Mouse (Mus musculus) MEL-GATA-1-ER (cell line): ENCODE data around the gene Mpp6.

ENCODE experiments used
- DNase-seq: peaks from one replicate; pipeline ENCODE4 v3.0.0-alpha.2; 2012; ENCODE audit warnings: low read depth; ENCODE audit errors: extremely low read depth

Gene Mpp6

GRCm38 (mm10) chr6:50109757-50110378 is at the start of gene Mpp6:
Gene Mpp6 (plus strand): TSS chr6:50110241.
- DNase-seq, result peak; percentile 23

GRCm38 (mm10) chr6:50066172-50066571 is 43.9 kb upstream of the Mpp6 start:
- no peak for DNase-seq

GRCm38 (mm10) chr6:50068490-50068889 is 41.6 kb upstream of the Mpp6 start:
- DNase-seq, result no peak

GRCm38 (mm10) chr6:50075248-50075647 is 34.8 kb upstream of the Mpp6 start:
- no peak for DNase-seq

- no peak for DNase-seq
Measured at GRCm38 (mm10) chr6:50076473-50076872, 33.6 kb upstream of the Mpp6 start.

GRCm38 (mm10) chr6:50080431-50080830 is 29.6 kb upstream of the Mpp6 start:
- DNase-seq, result no peak

GRCm38 (mm10) chr6:50085206-50085605 is 24.8 kb upstream of the Mpp6 start:
- no peak for DNase-seq

- DNase-seq, result no peak
Measured at GRCm38 (mm10) chr6:50089333-50089732, 20.7 kb upstream of the Mpp6 start.

GRCm38 (mm10) chr6:50090221-50090620 is 19.8 kb upstream of the Mpp6 start:
- DNase-seq, result no peak

GRCm38 (mm10) chr6:50091462-50092154 is 18.4 kb upstream of the Mpp6 start:
- DNase-seq, result no peak

GRCm38 (mm10) chr6:50109201-50109756 is 762 bp upstream of the Mpp6 start:
- DNase-seq, result no peak

- peak; percentile 26 for DNase-seq
Measured at GRCm38 (mm10) chr6:50110379-50110941, 419 bp downstream of the Mpp6 start.

- DNase-seq, result peak; percentile 20
Measured at GRCm38 (mm10) chr6:50111111-50111655, 1.1 kb downstream of the Mpp6 start.

- DNase-seq, result peak; percentile 83
Measured at GRCm38 (mm10) chr6:50112775-50113174, 2.7 kb downstream of the Mpp6 start.

GRCm38 (mm10) chr6:50114280-50114679 is 4.2 kb downstream of the Mpp6 start:
- no peak for DNase-seq

GRCm38 (mm10) chr6:50120931-50121330 is 10.9 kb downstream of the Mpp6 start:
- DNase-seq, result peak; percentile 36

- peak; percentile 33 for DNase-seq
Measured at GRCm38 (mm10) chr6:50122835-50123234, 12.8 kb downstream of the Mpp6 start.

GRCm38 (mm10) chr6:50124197-50124596 is 14.2 kb downstream of the Mpp6 start:
- no peak for DNase-seq

GRCm38 (mm10) chr6:50126331-50126730 is 16.3 kb downstream of the Mpp6 start:
- DNase-seq, result no peak

GRCm38 (mm10) chr6:50127536-50127935 is 17.5 kb downstream of the Mpp6 start:
- DNase-seq, result no peak

- no peak for DNase-seq
Measured at GRCm38 (mm10) chr6:50137651-50138050, 27.6 kb downstream of the Mpp6 start.

GRCm38 (mm10) chr6:50139526-50139925 is 29.5 kb downstream of the Mpp6 start:
- DNase-seq, result no peak
